Mouse (Mus musculus) ES-CJ7 (cell line): ENCODE data around the gene 4833439L19Rik.

Source experiments
- DNase-seq: peaks from one replicate; pipeline ENCODE4 v3.0.0; 2011; ENCODE audit warnings: low read depth, low spot score

The 4833439L19Rik gene

DNA sequence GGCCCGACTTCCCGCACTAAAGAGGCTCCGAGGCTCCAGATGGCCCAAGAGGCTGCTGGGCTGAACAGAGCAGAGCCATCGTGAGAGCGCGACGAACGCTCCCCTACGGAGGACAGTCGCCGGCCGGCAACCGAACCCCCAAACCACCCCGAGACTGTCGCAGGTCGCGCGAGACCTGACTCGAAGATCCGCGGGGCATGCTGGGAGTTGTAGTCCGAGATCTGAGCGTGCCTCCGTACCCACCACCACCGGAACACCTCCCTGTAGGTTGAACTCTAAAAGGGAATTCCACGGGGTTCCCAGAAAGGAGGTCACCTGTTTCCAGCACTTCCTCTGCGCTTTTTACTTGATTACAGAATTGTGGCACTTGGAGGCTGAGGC lies at the start of gene 4833439L19Rik:
4833439L19Rik (minus strand) TSS at position 235 of the 381 bp plus-strand sequence.
- DNase-seq = peak; percentile 95

DNA sequence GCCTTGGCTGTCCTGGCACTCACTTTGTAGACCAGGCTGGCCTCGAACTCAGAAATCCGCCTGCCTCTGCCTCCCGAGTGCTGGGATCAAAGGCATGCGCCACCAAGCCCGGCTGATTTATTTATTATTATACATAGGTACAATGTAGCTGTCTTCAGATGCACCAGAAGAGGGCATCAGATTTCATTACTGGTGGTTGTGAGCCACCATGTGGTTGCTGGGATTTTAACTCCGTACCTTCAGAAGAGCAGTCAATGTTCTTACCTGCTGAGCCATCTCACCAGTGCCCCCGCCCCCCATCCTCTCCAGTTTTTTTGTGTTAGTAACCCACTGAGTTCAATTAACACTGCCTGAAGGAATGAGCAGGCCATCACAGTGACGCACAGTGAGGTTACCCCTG lies 47.9 kb upstream of the 4833439L19Rik start:
- peak; percentile 74 for DNase-seq

GRCm38 (mm10) chr13:54610972-54611754 lies 45.9 kb upstream of the 4833439L19Rik start, which contains the start of gene Cltb:
Cltb (minus strand) TSS chr13:54611344.
- DNase-seq = peak; percentile 42

DNA sequence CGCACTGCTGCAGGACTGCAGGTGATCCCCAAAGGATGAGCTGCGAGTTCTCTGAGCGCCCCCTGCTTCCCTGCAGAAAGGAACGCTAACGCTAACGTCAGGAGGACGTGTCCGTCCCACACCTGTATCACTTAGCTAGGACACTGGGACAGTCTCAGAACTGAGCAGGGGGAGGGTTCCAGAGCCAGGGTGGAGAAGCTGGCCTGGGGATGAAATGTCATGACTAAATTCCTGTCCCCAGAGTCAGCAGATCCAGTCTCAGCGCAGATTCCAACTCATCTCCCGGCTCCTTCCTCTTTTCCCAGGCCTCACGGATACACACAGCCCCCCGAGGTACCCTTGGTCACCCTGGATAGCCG lies 45.4 kb upstream of the 4833439L19Rik start:
- no peak for DNase-seq

- no peak for DNase-seq
Observed at GRCm38 (mm10) chr13:54609301-54609700, 44.1 kb upstream of the 4833439L19Rik start.

GRCm38 (mm10) chr13:54608666-54609065 lies 43.4 kb upstream of the 4833439L19Rik start:
- peak; percentile 83 for DNase-seq

DNA sequence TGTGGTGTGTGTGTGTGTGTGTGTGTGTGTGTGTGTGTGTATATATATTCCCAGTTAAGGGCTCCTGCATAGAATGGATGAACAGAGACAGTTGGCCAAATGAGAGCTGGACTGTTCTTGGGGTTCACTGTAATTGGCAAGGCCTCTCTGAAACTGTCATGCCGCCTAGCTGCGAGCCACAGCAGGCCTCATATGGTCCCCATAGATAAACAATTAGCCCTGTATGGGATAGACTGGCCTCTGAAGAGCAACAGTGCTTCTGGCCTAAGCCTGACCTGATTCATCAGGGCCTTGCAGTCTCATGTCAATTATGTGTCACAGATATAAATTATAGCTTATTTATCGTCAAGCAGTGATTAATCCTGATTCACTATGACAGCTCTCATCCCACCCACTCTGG lies 42.8 kb upstream of the 4833439L19Rik start:
- DNase-seq = no peak

GRCm38 (mm10) chr13:54607204-54607603 lies 42.0 kb upstream of the 4833439L19Rik start:
- no peak for DNase-seq

DNA sequence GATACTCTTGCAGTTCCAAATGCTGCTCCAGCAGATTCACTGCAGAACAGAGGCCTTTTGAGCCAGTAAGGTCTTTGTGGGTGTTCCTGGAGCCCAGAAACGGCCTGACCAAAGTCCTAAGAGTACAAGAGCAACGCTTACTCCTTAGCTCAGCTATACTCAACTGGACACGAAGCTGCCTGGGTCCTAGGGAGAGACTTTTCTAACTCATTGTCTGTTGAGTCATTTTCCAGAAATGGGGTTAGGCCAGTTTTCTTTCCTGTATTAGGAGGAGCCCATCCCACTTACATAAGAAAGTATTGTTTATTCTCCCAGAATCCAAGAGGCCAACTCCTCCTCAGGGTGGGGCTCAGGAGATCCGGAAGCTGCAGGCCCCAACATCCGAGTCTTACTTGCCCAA lies 40.2 kb upstream of the 4833439L19Rik start:
- DNase-seq = no peak

- DNase-seq = no peak
Observed at GRCm38 (mm10) chr13:54604221-54604620, 39.0 kb upstream of the 4833439L19Rik start.

GRCm38 (mm10) chr13:54603501-54603900 lies 38.3 kb upstream of the 4833439L19Rik start:
- DNase-seq = peak; percentile 43

GRCm38 (mm10) chr13:54602639-54603111 lies 37.4 kb upstream of the 4833439L19Rik start:
- peak; percentile 88 for DNase-seq

GRCm38 (mm10) chr13:54598622-54599143 lies 33.4 kb upstream of the 4833439L19Rik start:
- DNase-seq = no peak

DNA sequence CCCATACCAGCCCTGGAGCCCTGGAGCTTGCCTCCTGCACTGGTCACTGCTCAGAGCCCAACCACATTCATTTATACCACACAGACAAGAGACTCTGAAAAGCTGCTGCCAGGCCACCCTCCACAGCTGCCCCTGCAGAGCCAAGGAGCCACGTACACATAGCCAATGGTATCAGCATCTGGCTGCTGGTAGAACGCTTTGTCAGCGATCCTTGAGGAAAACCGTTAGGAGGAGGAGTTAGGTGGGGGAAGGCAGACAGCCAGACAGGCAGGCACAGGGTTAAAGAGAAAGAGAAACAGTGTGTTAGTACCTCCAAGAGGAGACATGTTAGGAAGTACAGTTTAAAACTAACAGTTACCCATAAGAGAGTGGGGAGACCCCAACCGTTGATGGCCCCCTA lies 31.6 kb upstream of the 4833439L19Rik start:
- no peak for DNase-seq

GRCm38 (mm10) chr13:54596107-54596690 lies 31.0 kb upstream of the 4833439L19Rik start:
- no peak for DNase-seq

DNA sequence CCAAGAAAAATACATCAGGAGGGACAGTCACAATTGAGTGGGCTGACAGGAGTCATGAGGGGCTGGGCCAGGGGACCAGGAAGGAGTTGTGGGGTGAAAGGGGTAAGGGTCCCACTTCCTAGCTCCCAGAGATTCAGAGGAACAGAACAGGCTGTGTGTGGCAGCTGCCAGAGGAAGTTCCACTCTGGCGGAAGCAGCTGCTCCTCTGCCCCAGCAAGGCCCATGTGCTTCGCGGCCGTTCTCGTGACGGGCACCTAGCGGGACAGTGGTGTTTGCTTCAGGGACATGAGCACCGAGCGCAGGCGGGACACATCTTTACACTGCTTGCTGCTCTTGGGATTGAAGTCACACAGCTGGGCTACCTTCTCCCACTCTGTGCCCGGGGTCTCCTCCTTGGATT lies 28.4 kb upstream of the 4833439L19Rik start:
- DNase-seq = no peak

- no peak for DNase-seq
Observed at GRCm38 (mm10) chr13:54591776-54592356, 26.6 kb upstream of the 4833439L19Rik start.

GRCm38 (mm10) chr13:54589996-54590951 lies 25.0 kb upstream of the 4833439L19Rik start, which contains the start of the genes Nop16 and Higd2a:
Nop16 (minus strand) TSS chr13:54590090.
Higd2a (plus strand) TSS chr13:54590207.
- peak; percentile 99 for DNase-seq

- DNase-seq = no peak
Observed at GRCm38 (mm10) chr13:54589414-54589995, 24.3 kb upstream of the 4833439L19Rik start.

- DNase-seq = no peak
Observed at GRCm38 (mm10) chr13:54585831-54586230, 20.6 kb upstream of the 4833439L19Rik start.

- no peak for DNase-seq
Observed at GRCm38 (mm10) chr13:54582860-54583259, 17.6 kb upstream of the 4833439L19Rik start.
